Mouse (Mus musculus) adrenal gland, postnatal 0 days (tissue): ENCODE data around the gene Odf3b. TPM values are rescaled to one million over a fixed set of nuclear protein-coding genes. Genes with fewer than 3 reads are reported as not detected.

ENCODE experiments used
- polyA plus RNA-seq: library from polyadenylated mRNA; unstranded; fragments of >200 nt; fragmentation: Nextera tagmentation; extraction: Ambion mirVana; gene quantifications from 2 replicates; pipeline ENCODE4 v1.2.1, GENCODE M21; 2015

Odf3b gene
- 0.16 and 0.48 TPM in 2 replicates for polyA plus RNA-seq

DNA sequence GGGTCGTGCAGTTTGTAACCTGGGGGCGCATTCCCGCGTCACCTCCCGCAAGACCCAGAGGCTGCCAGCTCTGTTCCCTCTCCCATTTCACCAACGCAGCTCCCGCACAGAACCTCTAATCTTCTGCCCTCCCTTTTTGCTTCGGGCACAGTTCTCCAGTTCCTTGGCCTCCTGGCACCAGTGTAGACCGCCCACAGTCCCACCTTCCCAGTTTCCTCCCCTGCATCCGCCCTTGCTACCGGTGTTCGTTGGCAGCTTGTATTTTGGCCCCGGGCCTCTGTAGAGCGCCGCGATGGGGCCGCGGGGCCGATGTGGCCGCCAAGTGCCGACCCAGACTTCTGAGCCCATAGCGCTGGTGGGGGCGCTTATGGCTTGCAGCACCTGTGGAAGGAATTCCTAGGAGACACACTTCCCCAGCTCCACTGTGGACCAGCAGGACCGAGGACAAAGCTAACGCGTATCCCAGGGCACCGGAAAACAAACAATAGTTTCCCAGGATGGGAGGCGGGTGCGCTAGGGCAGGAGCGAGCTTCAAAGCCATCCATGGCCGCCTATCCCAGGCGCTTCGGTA lies at the start of gene Odf3b:
Gene Odf3b, minus strand, starts transcription at position 452 of the 571 bp plus-strand sequence.

DNA sequence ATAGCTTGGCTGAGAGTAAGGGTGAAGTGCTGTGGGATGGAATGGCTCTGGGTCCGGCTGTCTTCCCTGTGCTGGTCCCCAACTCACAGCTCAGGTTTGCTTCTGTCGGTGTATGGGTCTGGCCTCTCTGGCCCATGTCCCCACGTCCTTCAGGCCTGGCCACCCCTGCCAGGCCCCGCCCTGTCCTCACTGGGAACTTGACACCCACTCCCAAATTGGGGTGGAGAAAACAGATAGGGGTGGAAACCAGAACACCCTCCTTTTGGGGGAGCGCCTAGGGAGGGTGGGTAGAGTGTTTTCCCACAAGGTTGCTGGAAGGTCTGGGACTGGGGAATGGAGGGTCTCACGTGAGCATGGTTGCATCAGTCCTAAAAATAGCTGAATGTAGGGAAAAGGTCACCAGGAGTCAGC lies 46.6 kb upstream of the Odf3b start, which contains the start of gene Cpt1b:
Gene Cpt1b, minus strand, starts transcription at position 153 of the 411 bp plus-strand sequence.

DNA sequence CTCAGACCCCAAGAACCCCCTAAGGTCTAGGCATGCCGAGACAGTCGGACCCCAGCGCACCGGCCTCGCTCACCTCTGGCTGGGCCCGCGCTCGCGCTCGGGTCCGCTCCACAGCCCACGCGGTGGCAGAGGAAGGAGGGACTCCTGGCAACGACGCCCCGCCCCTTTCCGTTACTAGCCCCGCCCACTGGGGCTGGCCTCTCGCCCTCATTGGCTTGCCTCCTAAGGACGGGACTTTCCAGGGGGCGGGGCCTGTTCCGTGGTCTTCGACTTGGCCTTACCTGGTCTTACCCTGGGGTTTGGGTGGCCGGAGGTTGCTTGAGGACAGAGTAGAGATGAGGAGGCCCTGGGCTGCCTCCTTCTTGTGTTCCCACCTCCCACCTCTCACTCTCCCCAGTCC lies 31.0 kb upstream of the Odf3b start, which contains the start of gene Syce3:
Gene Syce3, minus strand, starts transcription at position 386 of the 400 bp plus-strand sequence.

GRCm38 (mm10) chr15:89384617-89385016 lies 5.5 kb upstream of the Odf3b start, which contains the start of gene Klhdc7b:
Gene Klhdc7b (plus strand): TSS chr15:89384917.

GRCm38 (mm10) chr15:89376957-89377356 lies 2.1 kb downstream of the Odf3b start, which contains the start of gene Tymp:
Gene Tymp (minus strand): TSS chr15:89377039.

DNA sequence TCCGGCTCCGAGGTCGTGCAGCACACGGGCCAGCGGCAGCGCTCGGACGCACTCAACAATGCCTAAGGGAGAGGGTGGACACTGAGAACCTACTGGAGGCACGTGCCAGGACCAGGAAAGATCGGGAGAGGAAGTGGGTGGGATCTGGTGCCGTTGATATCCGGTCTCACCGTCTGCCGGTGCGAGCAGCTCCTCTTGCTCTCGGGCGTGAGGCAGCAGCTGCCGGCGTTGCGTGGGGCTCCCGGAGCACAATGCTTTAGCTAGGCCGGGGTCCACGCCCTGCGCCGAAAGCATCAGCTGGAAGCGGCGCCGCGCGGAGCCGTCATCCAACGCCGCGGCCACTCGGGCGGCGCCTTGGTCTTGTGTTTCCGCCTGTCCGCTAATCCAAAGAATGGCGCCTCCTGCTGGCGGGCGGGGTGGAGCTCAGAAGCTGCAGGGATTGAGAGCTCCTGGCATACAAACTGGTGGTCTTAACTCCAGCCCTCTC lies 5.3 kb downstream of the Odf3b start, which contains the start of gene Sco2:
Gene Sco2, minus strand, starts transcription at position 85 of the 487 bp plus-strand sequence.

GRCm38 (mm10) chr15:89355241-89356187 lies 23.6 kb downstream of the Odf3b start, which contains the start of the genes Lmf2 and Ncaph2:
Gene Lmf2 (minus strand): TSS chr15:89355659.
Gene Ncaph2 (plus strand): TSS chr15:89355719.

GRCm38 (mm10) chr15:89334271-89334670 lies 44.8 kb downstream of the Odf3b start, which contains the start of gene Miox:
Gene Miox (plus strand): TSS chr15:89334398.

Other genes with a start within 250 kb of the Odf3b start
- 6.6 and 7.4 TPM in 2 replicates for gene Mapk12, start 238.6 kb downstream of the Odf3b start, polyA plus RNA-seq
- gene Mapk11, start 229.7 kb downstream of the Odf3b start, polyA plus RNA-seq: 6.2 and 8.2 TPM in 2 replicates
- 70.4 and 71.3 TPM in 2 replicates for gene Plxnb2, start 198.5 kb downstream of the Odf3b start, polyA plus RNA-seq
- gene Dennd6b, start 182.8 kb downstream of the Odf3b start, polyA plus RNA-seq: 6.5 and 8.6 TPM in 2 replicates
- 22.2 and 28.0 TPM in 2 replicates for gene Ppp6r2, start 167.7 kb downstream of the Odf3b start, polyA plus RNA-seq
- gene Sbf1, start 64.0 kb downstream of the Odf3b start, polyA plus RNA-seq: 27.9 and 28.9 TPM in 2 replicates
- gene Adm2, start 56.6 kb downstream of the Odf3b start, polyA plus RNA-seq: not detected in 2 replicates
- 0.91 and 1.5 TPM in 2 replicates for gene Miox, start 44.9 kb downstream of the Odf3b start, polyA plus RNA-seq
- gene Lmf2, start 23.6 kb downstream of the Odf3b start, polyA plus RNA-seq: 29.0 and 38.5 TPM in 2 replicates
- 106 and 112 TPM in 2 replicates for gene Ncaph2, start 23.6 kb downstream of the Odf3b start, polyA plus RNA-seq
- 5.9 and 6.7 TPM in 2 replicates for gene Sco2, start 5.4 kb downstream of the Odf3b start, polyA plus RNA-seq
- gene Tymp, start 2.2 kb downstream of the Odf3b start, polyA plus RNA-seq: 1.3 and 2.4 TPM in 2 replicates
- gene Klhdc7b, start 5.6 kb upstream of the Odf3b start, polyA plus RNA-seq: not detected in 2 replicates
- gene Syce3, start 31.2 kb upstream of the Odf3b start, polyA plus RNA-seq: 0.46 and 1.8 TPM in 2 replicates
- gene Cpt1b, start 46.6 kb upstream of the Odf3b start, polyA plus RNA-seq: 1.1 and 1.4 TPM in 2 replicates
- gene C730034F03Rik, start 50.3 kb upstream of the Odf3b start, polyA plus RNA-seq: 1.2 and 2.9 TPM in 2 replicates
- not detected in 2 replicates for gene Gm44502, start 50.4 kb upstream of the Odf3b start, polyA plus RNA-seq
- 48.1 and 65.3 TPM in 2 replicates for gene Chkb, start 50.6 kb upstream of the Odf3b start, polyA plus RNA-seq
- gene Mapk8ip2, start 74.6 kb upstream of the Odf3b start, polyA plus RNA-seq: 9.4 and 18.1 TPM in 2 replicates
- gene Arsa, start 98.1 kb upstream of the Odf3b start, polyA plus RNA-seq: 21.2 and 25.4 TPM in 2 replicates
- 1.6 and 2.0 TPM in 2 replicates for gene Shank3, start 120.3 kb upstream of the Odf3b start, polyA plus RNA-seq
- 0.43 TPM in 2 replicates for gene Acr, start 189.0 kb upstream of the Odf3b start, polyA plus RNA-seq
- gene Rabl2, start 212.6 kb upstream of the Odf3b start, polyA plus RNA-seq: 21.2 and 23.0 TPM in 2 replicates